Mouse (Mus musculus): ENCODE results near the gene Mthfsd. TPM values are rescaled to one million over a fixed set of nuclear protein-coding genes. Genes with fewer than 3 reads are reported as not detected.
A peak's percentile ranks its signal among the peaks of the same experiment; 100 is the strongest.

The Mthfsd gene
- polyA plus RNA-seq, 1 experiment from 2014 or later, result 69.5 TPM

DNA sequence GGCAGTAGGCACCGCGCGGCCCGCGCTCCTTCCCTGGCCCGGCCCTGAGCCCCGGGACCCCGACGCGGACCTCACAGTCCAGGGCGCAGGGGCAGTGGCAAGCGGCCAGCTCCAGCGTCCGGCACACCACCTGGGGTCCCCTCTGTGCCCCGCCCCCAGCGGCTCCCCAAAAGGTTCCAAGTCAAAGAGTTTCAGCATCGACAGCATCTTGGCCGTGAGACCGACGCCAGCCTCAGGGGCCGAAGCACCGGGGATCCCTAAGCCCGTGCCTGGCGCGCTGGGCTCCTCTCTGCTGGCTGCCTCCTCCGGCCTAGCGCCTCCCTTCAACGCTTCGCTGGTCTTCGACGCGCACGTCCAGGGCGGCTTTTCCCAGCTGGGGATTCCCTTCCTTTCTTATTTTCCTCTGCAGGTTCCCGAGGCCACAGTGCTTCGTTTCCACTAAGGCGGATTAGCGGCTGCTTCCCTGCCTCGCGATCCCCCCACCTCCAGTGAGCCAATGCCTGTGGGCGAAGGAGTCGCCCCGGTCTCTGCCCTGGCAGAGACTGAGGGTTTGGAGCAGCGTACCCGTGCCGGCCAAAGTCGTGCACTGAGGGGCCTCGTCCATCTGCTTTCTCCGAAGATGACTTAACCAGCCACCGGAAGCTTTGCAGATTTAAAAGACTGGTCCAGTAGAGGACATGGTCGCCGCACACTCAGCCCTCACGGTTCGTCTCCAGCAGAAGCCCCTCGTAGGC is 20.5 kb upstream of the Mthfsd start:
- DNase-seq (ENCODE audit: extremely low spot score, low spot score), result peak; percentile 47
- under 1% methylated on average over 55 of the region's 55 CpGs for WGBS
- H3K27ac ChIP-seq, result 0 out of 2 replicates have a peak overlapping the region, but pooled peaks have one; percentile 44

DNA sequence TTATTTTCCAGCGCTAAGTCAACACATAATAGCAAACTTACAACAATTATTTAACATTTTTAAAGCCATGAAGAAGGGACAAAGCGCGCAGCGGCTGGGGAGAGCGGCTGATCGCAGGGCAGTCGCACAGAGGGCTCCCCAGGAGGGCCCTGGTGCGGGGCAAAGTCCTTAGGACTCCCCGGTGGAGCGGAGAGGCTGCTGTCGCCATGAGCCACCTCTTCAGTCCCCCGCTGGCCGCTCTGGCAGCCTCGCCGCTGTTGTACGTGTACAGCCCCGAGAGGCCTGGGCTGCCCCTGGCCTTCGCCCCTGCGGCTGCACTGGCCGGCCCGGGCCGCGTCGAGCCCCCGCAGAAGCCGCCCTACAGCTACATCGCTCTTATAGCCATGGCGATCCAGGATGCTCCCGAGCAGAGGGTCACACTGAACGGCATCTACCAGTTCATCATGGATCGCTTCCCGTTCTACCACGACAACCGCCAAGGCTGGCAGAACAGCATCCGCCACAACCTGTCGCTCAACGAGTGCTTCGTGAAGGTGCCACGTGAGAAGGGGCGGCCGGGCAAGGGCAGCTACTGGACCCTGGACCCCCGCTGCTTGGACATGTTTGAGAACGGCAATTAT is 19.7 kb upstream of the Mthfsd start, which contains the start of gene Foxl1:
TSS of gene Foxl1 (plus strand) at position 185 of the 620 bp plus-strand sequence.
- peak within 1 kb of the TSS; percentile 35 for H3K4me3 ChIP-seq
- no peaks in the 10 kb centered on the region for H3K36me3 ChIP-seq (replicated peaks)
- peak; percentile 41 for DNase-seq (ENCODE audit: extremely low spot score, low spot score)
- H3K4me1 ChIP-seq, result peaks cover 43% of the 10 kb centered on the region
- peaks cover 100% of the 10 kb centered on the region for H3K27me3 ChIP-seq (ENCODE audit: poor library complexity, severe bottlenecking)
- WGBS, result under 1% methylated on average over 43 of the region's 43 CpGs
- no peaks in the 10 kb centered on the region for H3K9me3 ChIP-seq
- 0 out of 2 replicates have a peak within 1 kb of the TSS, but pooled peaks have one; percentile 44 for H3K27ac ChIP-seq

More for the DNA sequence above, 20.5 kb upstream of the Mthfsd start:
- no peaks in the 10 kb centered on the region for H3K36me3 ChIP-seq (replicated peaks)
- H3K4me3 ChIP-seq, result peak overlapping the region; percentile 35
- no peaks in the 10 kb centered on the region for H3K9me3 ChIP-seq
- peaks cover 43% of the 10 kb centered on the region for H3K4me1 ChIP-seq
- peaks cover 100% of the 10 kb centered on the region for H3K27me3 ChIP-seq (ENCODE audit: poor library complexity, severe bottlenecking)

DNA sequence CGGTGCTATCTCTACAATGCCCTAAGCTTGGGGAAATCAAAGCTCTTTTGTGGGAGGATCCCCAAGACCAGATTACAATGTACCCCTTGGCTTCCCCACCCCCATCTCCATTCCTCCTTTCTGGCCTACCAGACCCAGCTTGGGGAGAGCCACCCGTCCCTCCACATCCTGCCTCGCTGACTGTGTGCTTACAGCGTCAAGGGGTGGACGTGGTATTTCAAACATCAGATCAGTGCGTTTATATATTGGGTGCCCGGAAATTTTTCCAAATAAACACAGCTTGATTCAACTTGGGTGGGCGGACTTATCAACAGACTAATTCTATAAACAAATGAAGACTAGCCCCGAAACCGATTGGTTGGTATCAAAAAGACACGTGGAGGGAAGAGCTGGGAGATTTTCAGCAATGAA is 19.1 kb upstream of the Mthfsd start:
- Histone ChIP-seq H3K27ac (no peak overlapping the region), H3K4me1 (peaks cover 48% of the 10 kb centered on the region), H3K36me3 (replicated peaks) (no peaks in the 10 kb centered on the region), H3K4me3 (no peak overlapping the region), H3K9me3 (no peaks in the 10 kb centered on the region), H3K27me3 (ENCODE audit: poor library complexity, severe bottlenecking) (peaks cover 100% of the 10 kb centered on the region)
- DNase-seq (ENCODE audit: extremely low spot score, low spot score), result no peak
- 1% methylated on average over 11 of the region's 11 CpGs for WGBS

DNA sequence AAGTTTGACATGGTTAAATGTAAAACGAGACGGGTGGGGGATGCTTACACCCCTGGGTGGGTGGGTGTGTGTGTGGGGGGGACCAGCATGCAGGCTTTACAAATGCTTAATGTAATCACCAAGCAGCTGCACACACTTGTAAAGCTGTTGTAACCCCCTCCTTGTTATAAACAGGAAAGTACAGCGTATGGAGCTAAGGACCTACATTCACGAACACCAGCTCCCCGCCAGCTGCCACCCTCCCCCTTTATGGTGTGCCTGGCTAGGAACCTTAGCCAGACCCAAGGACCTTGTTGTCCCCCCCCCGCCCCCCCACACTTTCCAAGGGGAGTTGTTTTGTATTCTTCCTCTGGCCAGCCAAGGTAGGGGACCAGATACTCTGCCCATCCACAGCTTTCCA is 18.5 kb upstream of the Mthfsd start:
- 0% methylated on average over 6 of the region's 6 CpGs for WGBS
- DNase-seq (ENCODE audit: extremely low spot score, low spot score), result no peak
- Histone ChIP-seq H3K36me3 (replicated peaks) (no peaks in the 10 kb centered on the region), H3K9me3 (no peaks in the 10 kb centered on the region), H3K27ac (no peak overlapping the region), H3K27me3 (ENCODE audit: poor library complexity, severe bottlenecking) (peaks cover 100% of the 10 kb centered on the region), H3K4me3 (no peak overlapping the region), H3K4me1 (peaks cover 48% of the 10 kb centered on the region)

DNA sequence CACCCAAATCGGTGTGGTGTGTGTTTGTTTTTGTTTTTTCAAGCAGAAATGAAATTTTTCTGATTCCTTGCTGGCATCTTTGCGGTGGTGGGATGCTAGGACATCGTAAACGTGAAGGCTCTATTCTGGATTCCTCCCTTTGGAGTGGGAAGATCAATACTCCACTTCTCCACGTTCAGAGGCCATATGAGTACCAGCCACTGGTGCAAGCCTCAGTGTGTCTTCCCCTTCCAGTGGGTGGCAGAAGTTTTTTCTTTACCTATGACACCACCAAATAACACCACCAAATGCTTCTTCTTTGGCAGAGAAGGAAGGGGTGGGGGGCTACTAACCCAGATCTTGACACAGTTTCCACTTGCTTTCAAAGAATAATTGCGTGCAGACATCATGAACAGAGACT is 18.0 kb upstream of the Mthfsd start:
- DNase-seq (ENCODE audit: extremely low spot score, low spot score), result no peak
- Histone ChIP-seq H3K9me3 (no peaks in the 10 kb centered on the region), H3K27ac (no peak overlapping the region), H3K27me3 (ENCODE audit: poor library complexity, severe bottlenecking) (peaks cover 100% of the 10 kb centered on the region), H3K4me1 (peaks cover 48% of the 10 kb centered on the region), H3K36me3 (replicated peaks) (no peaks in the 10 kb centered on the region), H3K4me3 (peak overlapping the region; percentile 48)
- 3% methylated on average over 6 of the region's 6 CpGs for WGBS

DNA sequence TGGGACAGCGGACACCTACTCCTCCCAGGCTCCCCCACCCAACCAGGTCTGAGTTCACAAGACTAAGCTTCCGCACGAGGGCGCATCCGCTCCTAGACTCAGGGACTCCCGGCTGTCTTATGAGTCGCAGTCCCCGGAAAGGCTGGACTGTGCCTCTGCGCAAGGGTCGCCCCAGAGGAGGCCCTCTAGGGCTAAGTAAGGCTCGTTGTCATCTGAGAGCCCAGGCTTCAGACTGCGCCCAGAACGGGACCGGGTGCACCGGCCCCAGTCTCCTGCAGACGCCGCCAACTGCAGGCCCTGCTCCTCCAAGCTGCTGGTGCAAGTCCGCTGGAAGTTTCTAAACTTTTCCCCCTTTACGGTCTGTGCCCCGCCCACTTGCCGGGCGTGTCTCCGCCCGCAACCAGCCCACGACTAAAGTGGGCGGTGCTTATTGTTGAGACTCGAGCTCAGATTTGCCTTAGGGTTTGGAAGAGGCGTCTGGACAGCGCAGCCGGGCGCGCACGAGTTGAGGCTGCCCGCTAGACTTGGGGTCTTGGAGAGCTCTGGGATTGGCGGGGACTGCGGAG is 17.2 kb upstream of the Mthfsd start:
- Histone ChIP-seq H3K9me3 (no peaks in the 10 kb centered on the region), H3K4me1 (peaks cover 52% of the 10 kb centered on the region), H3K27me3 (ENCODE audit: poor library complexity, severe bottlenecking) (peaks cover 100% of the 10 kb centered on the region), H3K4me3 (peak overlapping the region; percentile 48), H3K36me3 (replicated peaks) (no peaks in the 10 kb centered on the region), H3K27ac (peak overlapping the region; percentile 48; the same call in 1 of the 2 replicates)
- DNase-seq (ENCODE audit: extremely low spot score, low spot score), result peak; percentile 78
- WGBS, result under 1% methylated on average over 36 of the region's 36 CpGs

DNA sequence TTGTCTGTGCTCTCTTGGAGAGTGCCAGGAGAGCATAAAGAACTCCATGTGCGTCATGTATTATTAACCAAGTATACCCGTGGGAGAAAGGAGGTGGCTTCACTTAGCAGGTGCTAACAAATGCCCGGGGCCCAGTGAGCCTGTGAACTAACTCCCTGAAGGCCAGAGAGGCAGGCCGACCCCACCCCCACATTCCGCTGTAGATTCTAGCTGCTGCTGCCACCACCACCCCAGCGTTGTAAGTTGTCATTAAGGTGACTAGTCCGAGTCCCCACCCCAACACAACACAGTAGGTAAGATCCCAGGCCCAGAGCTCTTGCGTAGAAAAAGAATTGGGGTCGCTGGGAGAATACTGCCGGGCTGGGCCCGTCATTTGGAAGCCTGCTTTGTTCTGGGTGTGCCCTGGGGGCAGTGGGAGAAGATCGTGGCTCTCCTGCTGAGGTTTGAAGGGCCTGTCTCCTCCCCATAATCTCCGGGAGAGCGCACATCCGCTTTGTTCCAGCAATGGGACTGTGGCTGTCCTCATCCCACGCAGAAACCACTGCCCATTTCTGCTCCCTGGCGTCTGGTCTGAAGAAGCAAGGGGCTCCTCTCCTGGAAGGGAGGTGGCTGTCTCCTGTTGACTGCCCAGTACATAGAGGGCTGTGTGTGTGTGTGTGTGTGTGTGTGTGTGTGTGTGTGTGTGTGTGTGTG is 16.5 kb upstream of the Mthfsd start:
- H3K36me3 ChIP-seq (replicated peaks), result no peaks in the 10 kb centered on the region
- DNase-seq (ENCODE audit: extremely low spot score, low spot score), result peak; percentile 29
- no peaks in the 10 kb centered on the region for H3K9me3 ChIP-seq
- H3K4me3 ChIP-seq, result peak overlapping the region; percentile 48
- peaks cover 100% of the 10 kb centered on the region for H3K27me3 ChIP-seq (ENCODE audit: poor library complexity, severe bottlenecking)
- WGBS, result 2% methylated on average over 17 of the region's 17 CpGs
- H3K4me1 ChIP-seq, result peaks cover 57% of the 10 kb centered on the region
- no peak overlapping the region for H3K27ac ChIP-seq

DNA sequence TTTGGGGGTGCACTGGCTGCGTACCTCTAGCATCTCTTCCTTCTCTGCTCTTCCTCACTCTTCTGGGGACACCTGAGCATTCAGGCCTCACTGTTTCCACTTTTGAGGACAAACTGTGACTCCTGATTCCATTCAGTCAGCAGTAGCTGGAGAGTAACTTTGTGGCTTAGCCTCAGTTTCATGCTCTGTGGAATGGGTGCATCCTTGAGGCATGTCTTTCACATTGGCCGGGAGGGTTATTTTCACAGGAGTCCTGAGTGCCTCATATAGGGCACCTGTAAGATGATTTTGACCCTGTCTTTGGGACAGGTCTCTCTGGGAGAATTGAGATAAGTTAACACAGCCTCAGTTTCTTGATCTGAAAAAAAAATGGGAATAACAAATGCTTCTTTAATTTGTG is 14.9 kb upstream of the Mthfsd start:
- Histone ChIP-seq H3K4me3 (no peak overlapping the region), H3K27me3 (ENCODE audit: poor library complexity, severe bottlenecking) (peaks cover 100% of the 10 kb centered on the region), H3K9me3 (no peaks in the 10 kb centered on the region), H3K27ac (no peak overlapping the region), H3K36me3 (replicated peaks) (no peaks in the 10 kb centered on the region), H3K4me1 (peaks cover 45% of the 10 kb centered on the region)
- DNase-seq (ENCODE audit: extremely low spot score, low spot score), result no peak
- WGBS, result 26% methylated on average over 2 of the region's 2 CpGs

DNA sequence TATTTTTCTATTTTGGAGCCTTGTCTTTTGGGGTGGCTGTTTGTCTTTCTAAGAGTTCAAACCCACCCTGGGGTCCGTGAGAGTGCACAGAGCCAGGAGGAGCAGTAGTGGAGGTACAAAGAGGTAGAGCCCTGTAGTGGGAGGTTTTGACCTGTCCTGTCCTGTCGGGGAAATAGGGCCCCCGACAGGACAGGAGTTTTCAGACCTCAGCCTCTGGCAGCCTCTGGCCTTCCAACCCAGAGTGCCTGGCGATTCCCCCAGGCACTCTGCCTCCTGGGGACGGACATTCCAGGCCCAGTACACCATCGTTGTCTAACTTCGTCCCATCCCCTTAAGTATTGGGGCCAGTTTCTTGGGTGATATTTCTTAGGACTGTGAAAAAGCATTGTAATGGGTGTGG is 14.2 kb upstream of the Mthfsd start:
- Histone ChIP-seq H3K9me3 (no peaks in the 10 kb centered on the region), H3K27me3 (ENCODE audit: poor library complexity, severe bottlenecking) (peaks cover 100% of the 10 kb centered on the region), H3K27ac (no peak overlapping the region), H3K4me3 (no peak overlapping the region), H3K36me3 (replicated peaks) (no peaks in the 10 kb centered on the region), H3K4me1 (peaks cover 47% of the 10 kb centered on the region)
- 4% methylated on average over 7 of the region's 7 CpGs for WGBS
- DNase-seq (ENCODE audit: extremely low spot score, low spot score), result no peak

DNA sequence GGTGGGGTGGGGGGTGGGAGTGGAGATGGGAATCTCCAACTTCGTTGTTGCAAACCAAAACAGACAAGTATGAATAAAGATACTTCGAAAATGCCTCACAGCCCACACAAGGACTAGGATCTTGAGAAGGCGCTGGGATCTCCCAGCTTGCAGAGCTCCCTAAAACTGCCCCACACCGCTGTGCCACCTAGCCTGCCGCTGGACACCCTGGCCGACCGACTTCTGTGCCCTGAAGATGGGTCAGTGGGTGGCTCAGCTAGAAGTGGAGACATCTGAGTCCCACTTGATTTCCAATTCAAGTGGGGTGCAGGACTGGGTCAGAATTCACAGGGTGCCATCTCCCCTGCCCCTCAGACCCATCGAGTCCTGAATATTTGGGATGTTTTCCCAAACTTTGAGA is 13.5 kb upstream of the Mthfsd start:
- H3K36me3 ChIP-seq (replicated peaks), result no peaks in the 10 kb centered on the region
- no peak overlapping the region; the same call in 1 of the 2 replicates for H3K4me3 ChIP-seq
- DNase-seq (ENCODE audit: extremely low spot score, low spot score), result peak; percentile 29
- H3K4me1 ChIP-seq, result peaks cover 50% of the 10 kb centered on the region
- 9% methylated on average over 8 of the region's 8 CpGs for WGBS
- H3K9me3 ChIP-seq, result no peaks in the 10 kb centered on the region
- H3K27ac ChIP-seq, result no peak overlapping the region
- H3K27me3 ChIP-seq (ENCODE audit: poor library complexity, severe bottlenecking), result peaks cover 100% of the 10 kb centered on the region

DNA sequence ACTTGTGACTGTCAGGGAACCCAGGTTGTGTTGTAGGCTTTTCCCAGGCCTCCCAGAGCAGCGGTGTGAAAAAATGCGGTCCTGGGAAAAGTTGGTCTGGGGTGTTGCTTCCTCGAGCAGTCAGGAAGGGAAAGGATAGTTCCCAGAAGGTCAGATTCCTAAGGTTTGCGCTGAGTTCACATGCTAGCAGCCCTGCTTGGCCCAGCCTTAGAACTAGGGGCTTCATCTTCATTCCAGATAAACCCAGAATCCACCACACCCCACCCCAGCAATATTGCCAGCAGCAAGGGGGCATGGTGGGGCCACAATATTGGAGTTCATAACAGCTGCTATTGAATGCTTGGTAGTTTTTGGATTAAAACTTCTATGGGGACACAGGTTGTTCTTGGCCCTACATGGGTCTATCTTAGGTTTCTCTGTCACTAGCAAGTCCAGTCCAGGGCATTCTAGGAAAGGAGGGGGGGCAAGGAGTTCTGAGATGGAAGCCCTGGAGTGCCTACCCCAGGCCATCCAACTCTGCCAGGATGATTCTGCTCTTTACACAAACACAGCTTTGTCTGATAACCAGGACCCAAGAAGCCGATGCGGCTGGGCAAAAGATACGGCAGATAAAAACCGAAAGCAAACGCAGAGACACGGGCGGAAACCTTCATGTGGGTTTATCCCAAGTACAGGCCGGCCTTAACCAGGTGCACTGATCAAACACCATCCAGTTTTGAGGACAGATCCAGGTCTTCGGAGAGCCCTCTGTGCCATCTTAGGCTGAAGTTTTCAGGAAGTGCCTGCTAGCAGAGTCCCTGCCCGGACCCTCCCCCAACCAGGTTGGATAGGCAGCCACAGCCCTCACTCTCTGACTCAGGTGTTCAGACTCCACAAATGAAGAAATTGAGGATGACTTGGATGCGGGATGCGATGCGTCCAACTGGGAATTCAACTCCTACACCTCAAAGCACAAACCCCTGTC is 12.5 kb upstream of the Mthfsd start:
- Histone ChIP-seq H3K4me3 (peak overlapping the region; percentile 58), H3K27me3 (ENCODE audit: poor library complexity, severe bottlenecking) (peaks cover 100% of the 10 kb centered on the region), H3K36me3 (replicated peaks) (no peaks in the 10 kb centered on the region), H3K27ac (no peak overlapping the region), H3K9me3 (no peaks in the 10 kb centered on the region), H3K4me1 (peaks cover 49% of the 10 kb centered on the region)
- no peak for DNase-seq (ENCODE audit: extremely low spot score, low spot score)
- 5% methylated on average over 17 of the region's 17 CpGs for WGBS

Measured in forebrain, embryonic 10.5 days (tissue).